Mouse (Mus musculus) kidney, adult 8-10 months (tissue): ENCODE measurements at regions not wholly inside any gene's neighbourhood (a gene's known extent, or its start where the extent isn't known, plus 50 kb on each side); places are given as distances from the start of the nearest gene placed in this dataset.

Source experiments
- DNase-seq, 2 experiments: peaks; one replicate each; pipeline ENCODE4 v3.0.0; 2022

GRCm38 (mm10) chr3:136611682-136612081, 58.2 kb upstream of the Ppp3ca start:
- no peak for DNase-seq

GRCm38 (mm10) chr3:136610556-136610924, 59.4 kb upstream of the Ppp3ca start:
- DNase-seq = no peak

GRCm38 (mm10) chr3:136609855-136610555, 59.9 kb upstream of the Ppp3ca start:
- DNase-seq = peak; percentile 60 to 73

GRCm38 (mm10) chr3:136601706-136602105, 68.2 kb upstream of the Ppp3ca start:
- no peak for DNase-seq

- DNase-seq = no peak
Observed at GRCm38 (mm10) chr3:136583937-136584336, 86.0 kb upstream of the Ppp3ca start.

GRCm38 (mm10) chr3:136578016-136578415, 91.9 kb upstream of the Ppp3ca start:
- DNase-seq = no peak

- peak in 1 of 2 experiments; percentile 0 for DNase-seq
Observed at GRCm38 (mm10) chr3:136570517-136570916, 99.4 kb upstream of the Ppp3ca start.

- DNase-seq = no peak
Observed at GRCm38 (mm10) chr3:136556488-136556887, 113.4 kb upstream of the Ppp3ca start.

- peak; percentile 2 to 55 for DNase-seq
Observed at GRCm38 (mm10) chr3:136549471-136549870, 120.5 kb upstream of the Ppp3ca start.

GRCm38 (mm10) chr3:136531604-136532003, 138.3 kb upstream of the Ppp3ca start:
- no peak for DNase-seq

GRCm38 (mm10) chr3:136508575-136508974, 161.3 kb upstream of the Ppp3ca start:
- no peak for DNase-seq

- no peak for DNase-seq
Observed at GRCm38 (mm10) chr3:136507070-136507469, 162.9 kb upstream of the Ppp3ca start.

GRCm38 (mm10) chr3:136494831-136495230, 169.0 kb upstream of the Bank1 start:
- no peak for DNase-seq

GRCm38 (mm10) chr3:136491683-136492082, 165.8 kb upstream of the Bank1 start:
- DNase-seq = no peak

- DNase-seq = no peak
Observed at GRCm38 (mm10) chr3:136471693-136472092, 145.8 kb upstream of the Bank1 start.

- no peak for DNase-seq
Observed at GRCm38 (mm10) chr3:136462747-136463146, 136.9 kb upstream of the Bank1 start.

- DNase-seq = no peak
Observed at GRCm38 (mm10) chr3:136456471-136457117, 130.7 kb upstream of the Bank1 start.

GRCm38 (mm10) chr3:136455651-136456470, 130.0 kb upstream of the Bank1 start:
- no peak for DNase-seq

GRCm38 (mm10) chr3:136454967-136455366, 129.1 kb upstream of the Bank1 start:
- DNase-seq = no peak

- DNase-seq = no peak
Observed at GRCm38 (mm10) chr3:136450986-136451774, 125.3 kb upstream of the Bank1 start.

GRCm38 (mm10) chr3:136450361-136450895, 124.6 kb upstream of the Bank1 start:
- no peak for DNase-seq

- no peak for DNase-seq
Observed at GRCm38 (mm10) chr3:136449364-136449763, 123.5 kb upstream of the Bank1 start.

GRCm38 (mm10) chr3:136444598-136444997, 118.7 kb upstream of the Bank1 start:
- DNase-seq = no peak
